Mouse (Mus musculus) forebrain, embryonic 11.5 days (tissue): ENCODE measurements around the gene Tsnax. TPM values are rescaled to one million over a fixed set of nuclear protein-coding genes. Genes with fewer than 3 reads are reported as not detected.

ENCODE experiments used
- ATAC-seq: fragments of 200-750 bp; cut with Nextera tagmentation; replicated peaks from 2 replicates; pipeline ENCODE4 v1.8.0; 2017; ENCODE audit warnings: moderate TSS enrichment; ENCODE audit not compliant: low FRiP score
- DNase-seq: peaks from one replicate; pipeline ENCODE4 v3.0.0-alpha.2; 2017; ENCODE audit warnings: low spot score
- H3K27ac ChIP-seq: fragments of 300-500 bp; sonication (generic); 2 replicates; pipeline ENCODE4 v1.5.1; 2014; ENCODE audit warnings: low read depth, low read length
- H3K27me3 ChIP-seq: fragments of 300-500 bp; sonication (generic); 2 replicates; pipeline ENCODE4 v1.6.1; 2014; ENCODE audit warnings: mild to moderate bottlenecking, low read length, mixed read lengths; ENCODE audit not compliant: control insufficient read depth, insufficient read depth
- H3K36me3 ChIP-seq: fragments of 300-500 bp; sonication (generic); 2 replicates; pipeline ENCODE4 v1.6.1; 2014; ENCODE audit warnings: mild to moderate bottlenecking, low read length, moderate library complexity, mixed read lengths; ENCODE audit not compliant: control insufficient read depth, insufficient read depth
- H3K4me1 ChIP-seq: fragments of 300-500 bp; sonication (generic); replicated peaks from 2 replicates; pipeline ENCODE4 v1.6.1; 2014; ENCODE audit warnings: low read length, mixed read lengths; ENCODE audit not compliant: control insufficient read depth, insufficient read depth
- H3K4me2 ChIP-seq: fragments of 300-500 bp; sonication (generic); 2 replicates; pipeline ENCODE4 v1.6.1; 2014; ENCODE audit warnings: low read depth, mild to moderate bottlenecking, low read length, moderate library complexity, mixed read lengths; ENCODE audit not compliant: severe bottlenecking
- H3K4me3 ChIP-seq: fragments of 300-500 bp; sonication (generic); 2 replicates; pipeline ENCODE4 v1.5.1; 2014; ENCODE audit warnings: low read depth, low read length
- H3K9ac ChIP-seq: fragments of 300-500 bp; sonication (generic); 2 replicates; pipeline ENCODE4 v1.6.1; 2014; ENCODE audit warnings: low read length
- H3K9me3 ChIP-seq: fragments of 300-500 bp; sonication (generic); 2 replicates; pipeline ENCODE4 v1.6.1; 2016; ENCODE audit warnings: low read length, mixed read lengths; ENCODE audit not compliant: control insufficient read depth
- WGBS: fragments of 180-500 bp; shearing (Covaris S2); extraction: QIAGEN DNeasy Blood & Tissue Kit; methylation state at CpG from one replicate; pipeline ENCODE4 v1.1.7; 2014; 5-methylcytosine and 5-hydroxymethylcytosine counted together
- polyA plus RNA-seq: library from polyadenylated mRNA; unstranded; fragments of >200 nt; fragmentation: Nextera tagmentation; extraction: Ambion mirVana; gene quantifications from 2 replicates; pipeline ENCODE4 v1.2.1, GENCODE M21; 2014

The Tsnax gene
- polyA plus RNA-seq, 1 experiment from 2014 or later: 126 TPM

- WGBS: 79% methylated on average over 9 of the region's 9 CpGs
- no peak overlapping the region for H3K4me2 ChIP-seq
Observed at GRCm38 (mm10) chr8:125067596-125067960, 54.8 kb downstream of the Tsnax start.

GRCm38 (mm10) chr8:125068146-125068905 lies 55.5 kb downstream of the Tsnax start:
- WGBS: 89% methylated on average over 6 of the region's 6 CpGs
- no peak overlapping the region for H3K27ac ChIP-seq
- no peak overlapping the region for H3K9ac ChIP-seq
- H3K4me3 ChIP-seq: no peak overlapping the region
- no peaks in the 10 kb centered on the region for H3K9me3 ChIP-seq
- H3K4me2 ChIP-seq: no peak overlapping the region
- DNase-seq (no peak), ATAC-seq (no peak)
- no peaks in the 10 kb centered on the region for H3K36me3 ChIP-seq
- no peaks in the 10 kb centered on the region for H3K27me3 ChIP-seq
- H3K4me1 ChIP-seq: no peaks in the 10 kb centered on the region

More at GRCm38 (mm10) chr8:125067596-125067960, 54.8 kb downstream of the Tsnax start:
- Histone ChIP-seq H3K4me1 (no peaks in the 10 kb centered on the region), H3K4me3 (no peak overlapping the region), H3K36me3 (no peaks in the 10 kb centered on the region), H3K9ac (no peak overlapping the region), H3K27me3 (no peaks in the 10 kb centered on the region), H3K27ac (no peak overlapping the region), H3K9me3 (no peaks in the 10 kb centered on the region)
- ATAC-seq: 0 out of 2 replicates have a peak, but pooled peaks have one; percentile 12
- no peak for DNase-seq

- Histone ChIP-seq H3K36me3 (no peaks in the 10 kb centered on the region), H3K4me3 (no peak overlapping the region), H3K9ac (no peak overlapping the region), H3K27me3 (no peaks in the 10 kb centered on the region), H3K4me2 (no peak overlapping the region), H3K27ac (no peak overlapping the region), H3K9me3 (no peaks in the 10 kb centered on the region), H3K4me1 (no peaks in the 10 kb centered on the region)
- WGBS: 84% methylated on average over 7 of the region's 7 CpGs
- DNase-seq (no peak), ATAC-seq (no peak)
Observed at GRCm38 (mm10) chr8:125069304-125069703, 56.5 kb downstream of the Tsnax start.

- H3K4me2 ChIP-seq: no peak overlapping the region
- no peak overlapping the region for H3K4me3 ChIP-seq
- no peak overlapping the region for H3K9ac ChIP-seq
- H3K9me3 ChIP-seq: no peaks in the 10 kb centered on the region
- no peaks in the 10 kb centered on the region for H3K27me3 ChIP-seq
- no peak overlapping the region for H3K27ac ChIP-seq
- H3K4me1 ChIP-seq: no peaks in the 10 kb centered on the region
- DNase-seq (no peak), ATAC-seq (no peak)
- 70% methylated on average over 6 of the region's 6 CpGs for WGBS
- H3K36me3 ChIP-seq: no peaks in the 10 kb centered on the region
Observed at GRCm38 (mm10) chr8:125069733-125070132, 56.9 kb downstream of the Tsnax start.

GRCm38 (mm10) chr8:125074141-125074540 lies 61.3 kb downstream of the Tsnax start:
- Histone ChIP-seq H3K27me3 (no peaks in the 10 kb centered on the region), H3K4me1 (no peaks in the 10 kb centered on the region), H3K9ac (no peak overlapping the region), H3K27ac (no peak overlapping the region), H3K9me3 (no peaks in the 10 kb centered on the region), H3K36me3 (no peaks in the 10 kb centered on the region), H3K4me2 (no peak overlapping the region), H3K4me3 (no peak overlapping the region)
- ATAC-seq (no peak), DNase-seq (no peak)
- WGBS: 91% methylated on average over 10 of the region's 10 CpGs

GRCm38 (mm10) chr8:125074581-125074980 lies 61.8 kb downstream of the Tsnax start:
- H3K9ac ChIP-seq: no peak overlapping the region
- H3K36me3 ChIP-seq: no peaks in the 10 kb centered on the region
- 88% methylated on average over 2 of the region's 2 CpGs for WGBS
- DNase-seq: no peak
- no peaks in the 10 kb centered on the region for H3K9me3 ChIP-seq
- no peak overlapping the region for H3K4me2 ChIP-seq
- no peaks in the 10 kb centered on the region for H3K4me1 ChIP-seq
- H3K4me3 ChIP-seq: no peak overlapping the region
- H3K27me3 ChIP-seq: no peaks in the 10 kb centered on the region
- H3K27ac ChIP-seq: no peak overlapping the region
- no peak for ATAC-seq

- WGBS: 74% methylated on average over 4 of the region's 4 CpGs
- no peaks in the 10 kb centered on the region for H3K36me3 ChIP-seq
- no peak overlapping the region for H3K4me2 ChIP-seq
- H3K27ac ChIP-seq: no peak overlapping the region
- no peaks in the 10 kb centered on the region for H3K9me3 ChIP-seq
- H3K27me3 ChIP-seq: no peaks in the 10 kb centered on the region
- no peak overlapping the region for H3K4me3 ChIP-seq
- H3K9ac ChIP-seq: no peak overlapping the region
- H3K4me1 ChIP-seq: no peaks in the 10 kb centered on the region
- DNase-seq (no peak), ATAC-seq (no peak)
Observed at GRCm38 (mm10) chr8:125075389-125075788, 62.6 kb downstream of the Tsnax start.

GRCm38 (mm10) chr8:125077326-125077725 lies 64.5 kb downstream of the Tsnax start:
- Histone ChIP-seq H3K4me2 (no peak overlapping the region), H3K9ac (no peak overlapping the region), H3K27me3 (no peaks in the 10 kb centered on the region), H3K4me3 (no peak overlapping the region), H3K9me3 (no peaks in the 10 kb centered on the region), H3K27ac (no peak overlapping the region), H3K36me3 (no peaks in the 10 kb centered on the region), H3K4me1 (no peaks in the 10 kb centered on the region)
- ATAC-seq: no peak
- no peak for DNase-seq
- 66% methylated on average over 8 of the region's 8 CpGs for WGBS

- Histone ChIP-seq H3K27ac (no peak overlapping the region), H3K36me3 (no peaks in the 10 kb centered on the region), H3K4me2 (no peak overlapping the region), H3K9ac (no peak overlapping the region), H3K9me3 (no peaks in the 10 kb centered on the region), H3K27me3 (no peaks in the 10 kb centered on the region), H3K4me1 (no peaks in the 10 kb centered on the region), H3K4me3 (no peak overlapping the region)
- no peak for ATAC-seq
- DNase-seq: no peak
- WGBS: 74% methylated on average over 9 of the region's 9 CpGs
Observed at GRCm38 (mm10) chr8:125078771-125079384, 66.1 kb downstream of the Tsnax start.
